Mouse (Mus musculus) frontal cortex, adult 2 months (tissue): ENCODE data around the gene Ipmk. TPM values are rescaled to one million over a fixed set of nuclear protein-coding genes. Genes with fewer than 3 reads are reported as not detected.

Experiments used
- DNase-seq, 2 experiments: peaks; one replicate each; pipeline ENCODE4 v3.0.0; 2022; ENCODE audit warnings: low spot score in 1 of 2; ENCODE audit errors: extremely low spot score in 1 of 2
- polyA plus RNA-seq: library from polyadenylated mRNA; depleted of rRNA; stranded (reverse); fragments of >200 nt; gene quantifications from 2 replicates; pipeline ENCODE4 v1.2.3, GENCODE M21; 2012

Ipmk gene
- polyA plus RNA-seq, 1 experiment, result 18.5 TPM

DNA sequence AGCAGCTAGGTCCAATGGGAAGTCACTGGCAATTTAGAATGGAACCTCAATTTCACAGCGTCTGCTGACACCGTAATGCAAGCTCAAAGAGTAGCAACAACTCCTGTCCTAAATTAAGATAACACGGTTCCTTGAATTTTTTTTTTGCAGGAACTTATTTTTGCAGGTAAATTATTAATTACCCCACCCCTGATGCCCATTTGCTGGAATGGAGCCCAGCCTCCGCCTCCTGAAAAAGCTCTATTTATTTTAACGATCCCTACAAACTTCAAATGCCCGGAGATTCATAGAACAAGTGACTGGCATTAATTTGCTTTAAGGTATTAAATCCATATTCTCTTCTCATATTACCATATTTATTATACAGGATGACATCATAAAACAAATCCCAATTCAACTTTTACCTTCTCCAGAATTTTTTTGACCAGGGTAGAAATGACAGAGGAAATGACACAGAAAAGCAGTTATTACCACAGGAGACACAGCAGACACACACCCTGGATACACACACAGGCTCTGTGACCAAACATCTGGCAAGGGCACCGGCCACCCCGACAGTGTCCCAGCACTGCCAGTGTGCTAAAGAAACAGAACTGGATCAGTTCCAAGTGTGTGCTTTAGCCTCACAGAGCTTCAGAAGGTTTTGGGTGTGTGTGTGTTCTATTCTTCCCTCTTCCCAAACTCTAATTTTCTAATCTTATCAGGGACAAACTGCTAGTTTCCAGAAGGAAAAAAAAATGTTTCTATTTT lies 9.2 kb upstream of the Ipmk start:
- DNase-seq, result no peak

DNA sequence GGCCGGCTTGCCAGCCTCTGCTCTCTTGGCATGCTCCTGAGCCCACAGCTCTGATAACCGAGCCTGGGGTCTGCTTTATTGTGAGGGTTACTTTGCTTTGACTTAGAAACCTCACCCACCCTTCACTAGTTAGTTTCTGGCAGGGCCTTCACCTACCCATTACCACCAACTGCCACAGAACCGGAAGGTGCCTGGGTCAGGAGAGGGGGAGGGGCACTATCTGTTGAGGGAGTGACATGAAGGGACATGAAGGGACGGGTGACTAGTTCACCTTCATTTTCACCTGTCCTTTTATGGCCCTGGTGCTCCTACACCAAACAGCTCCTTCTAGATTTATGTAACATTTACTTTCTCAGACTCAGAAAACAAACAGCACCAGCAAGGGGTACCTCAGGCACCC lies 8.1 kb upstream of the Ipmk start:
- DNase-seq, result no peak

DNA sequence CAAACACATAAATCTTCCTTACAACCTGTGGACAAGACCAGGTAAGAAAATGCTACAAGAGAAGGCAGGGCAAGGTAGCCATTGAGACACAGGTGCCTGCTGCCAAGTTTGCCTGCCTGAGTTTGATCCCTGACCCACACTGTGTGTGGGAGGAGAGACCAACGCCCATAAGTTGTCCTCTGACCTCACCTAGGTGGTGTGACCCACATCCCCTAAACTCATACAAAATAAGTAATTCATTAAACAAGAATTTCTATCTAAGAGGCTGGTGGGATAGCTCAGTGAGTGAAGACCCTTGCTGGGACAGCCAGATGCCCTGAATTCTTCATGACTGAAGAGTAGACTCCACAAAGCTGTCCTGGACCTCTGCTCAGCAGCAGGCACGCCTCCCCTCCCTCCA lies 7.4 kb upstream of the Ipmk start:
- no peak for DNase-seq

DNA sequence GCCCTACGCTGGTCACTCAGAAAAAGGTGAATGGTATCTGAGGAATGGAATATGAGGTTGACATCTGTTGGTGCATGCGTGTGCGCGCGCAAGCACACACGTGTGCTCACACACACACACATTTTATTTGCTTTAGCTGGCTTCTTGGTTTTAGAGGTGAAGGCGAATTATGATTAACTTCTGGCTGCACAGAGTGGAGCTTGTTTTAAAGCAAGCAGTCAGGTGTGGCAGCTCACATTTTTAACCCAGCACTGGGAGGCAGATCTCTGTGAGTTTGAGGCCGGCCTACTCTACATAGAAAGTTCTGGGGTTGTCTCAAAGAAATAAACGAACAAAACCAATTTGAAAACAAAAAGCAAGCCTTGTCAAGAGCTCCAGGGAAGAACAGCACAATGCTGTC lies 6.3 kb upstream of the Ipmk start:
- no peak for DNase-seq

DNA sequence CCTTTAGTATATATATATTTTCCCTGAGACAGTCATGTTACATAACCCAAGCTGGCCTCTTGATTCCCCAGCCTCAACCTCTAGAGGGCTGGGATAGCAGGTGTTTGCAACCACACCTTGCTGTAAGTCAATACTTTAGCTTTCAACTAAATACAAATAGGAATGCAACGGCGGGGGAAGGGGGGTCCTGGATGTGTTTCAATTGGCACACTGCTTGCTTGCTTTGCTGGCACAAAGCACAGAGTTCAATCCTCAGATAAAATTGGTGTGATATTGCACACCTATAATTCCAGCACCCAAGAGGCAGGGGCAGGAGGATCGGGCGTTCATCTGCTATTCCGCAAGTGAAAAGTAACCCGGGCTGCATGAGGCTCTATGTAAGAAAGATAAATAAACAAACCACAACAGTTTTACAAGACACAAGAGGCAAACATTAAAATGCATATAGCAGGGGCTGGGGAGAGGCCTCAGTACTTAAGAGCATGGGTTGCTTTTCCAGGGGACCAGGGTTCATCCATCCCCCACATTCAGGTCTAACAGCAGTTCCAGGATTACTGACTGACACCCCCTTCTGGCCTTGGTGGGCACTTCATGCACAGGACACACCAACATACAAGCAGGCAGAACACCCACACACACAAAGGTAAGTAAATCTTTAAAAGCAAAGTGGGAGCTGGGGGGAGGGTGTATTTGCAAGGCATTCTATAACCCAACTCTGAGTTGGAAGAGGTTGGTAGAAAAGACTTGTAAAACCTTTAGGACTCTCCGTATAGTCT lies 5.3 kb upstream of the Ipmk start:
- no peak for DNase-seq

DNA sequence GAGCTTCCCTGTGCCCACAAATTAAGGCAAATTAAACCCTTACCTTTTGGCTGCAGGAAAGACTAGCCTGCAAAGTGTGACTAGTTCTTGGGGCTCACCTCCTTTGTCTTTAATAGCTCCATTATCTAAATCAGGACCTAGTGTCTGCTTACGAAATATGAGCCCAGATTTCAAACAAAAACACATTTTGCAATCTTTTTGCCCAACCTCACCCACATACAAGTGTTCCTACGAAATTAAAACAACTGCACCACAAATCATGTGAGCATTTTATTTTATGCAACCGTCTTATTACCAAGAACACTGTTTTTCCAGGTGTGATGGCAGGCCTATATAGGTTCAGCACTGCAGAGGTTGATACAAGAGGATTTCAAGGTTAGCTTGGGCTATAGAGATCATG lies 4.4 kb upstream of the Ipmk start:
- DNase-seq, result no peak

DNA sequence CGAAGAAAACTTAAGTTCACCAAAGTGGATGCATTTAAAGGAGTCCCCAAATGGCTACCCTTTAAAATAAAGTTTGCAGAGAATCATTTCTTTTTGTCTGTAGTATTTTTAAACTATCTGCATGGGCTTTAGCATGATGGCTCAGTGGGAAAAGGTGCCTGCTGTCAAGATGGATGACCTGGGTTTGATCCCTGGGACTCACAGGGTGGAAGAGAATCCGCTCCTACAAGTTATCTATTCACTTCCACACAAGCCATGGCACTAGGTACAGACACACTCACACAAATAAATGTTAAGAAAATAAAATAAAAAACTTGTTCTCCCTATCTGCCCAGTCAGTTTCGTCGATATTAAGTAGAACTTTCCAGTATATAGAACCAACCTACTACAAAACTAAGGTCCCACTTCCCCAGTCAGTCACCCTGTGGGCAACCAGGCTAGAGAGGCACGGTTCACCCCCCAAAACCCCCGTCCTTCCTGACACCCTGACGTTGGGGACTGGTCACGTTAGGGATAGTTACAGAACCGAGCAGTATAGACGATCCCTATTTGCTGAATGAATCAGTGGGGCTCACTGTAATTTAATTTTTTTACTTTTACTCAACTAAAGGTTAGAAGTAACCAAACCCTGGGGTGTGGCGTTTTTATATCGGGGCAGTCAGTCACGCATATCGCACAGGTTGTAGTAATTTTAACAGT lies 3.8 kb upstream of the Ipmk start:
- DNase-seq, result no peak

DNA sequence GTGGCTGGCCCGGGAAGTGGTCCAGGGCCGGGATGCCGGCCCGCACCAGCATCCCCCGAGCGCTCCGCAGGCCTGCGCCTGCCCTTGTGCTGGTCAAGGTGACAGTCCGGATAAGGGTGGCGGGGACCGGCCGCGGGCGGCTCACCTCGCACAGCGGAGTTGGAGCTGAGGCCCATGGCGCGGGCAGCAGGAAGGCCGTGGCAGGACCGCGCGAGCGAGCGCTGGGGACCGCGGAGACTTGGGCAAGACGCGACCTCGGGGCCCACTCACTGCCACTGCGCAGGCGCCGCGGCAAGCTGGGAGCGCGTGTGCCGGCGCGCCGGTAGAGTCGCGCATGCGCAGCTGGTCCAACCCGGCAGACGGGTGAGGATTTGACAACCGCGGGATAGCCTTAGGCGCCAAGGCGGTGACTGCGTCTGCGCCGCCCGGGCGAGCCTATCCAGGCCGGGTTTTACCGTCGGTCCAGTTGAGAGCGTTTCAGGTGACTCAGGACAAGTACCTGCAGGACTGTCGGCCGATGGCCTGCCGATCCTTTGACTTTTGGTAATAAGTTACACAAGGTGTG lies 2.9 kb upstream of the Ipmk start, which contains the start of gene Cisd1:
Gene Cisd1, minus strand, starts transcription at position 376 of the 565 bp plus-strand sequence.
- DNase-seq, result peak; percentile 79 to 95

DNA sequence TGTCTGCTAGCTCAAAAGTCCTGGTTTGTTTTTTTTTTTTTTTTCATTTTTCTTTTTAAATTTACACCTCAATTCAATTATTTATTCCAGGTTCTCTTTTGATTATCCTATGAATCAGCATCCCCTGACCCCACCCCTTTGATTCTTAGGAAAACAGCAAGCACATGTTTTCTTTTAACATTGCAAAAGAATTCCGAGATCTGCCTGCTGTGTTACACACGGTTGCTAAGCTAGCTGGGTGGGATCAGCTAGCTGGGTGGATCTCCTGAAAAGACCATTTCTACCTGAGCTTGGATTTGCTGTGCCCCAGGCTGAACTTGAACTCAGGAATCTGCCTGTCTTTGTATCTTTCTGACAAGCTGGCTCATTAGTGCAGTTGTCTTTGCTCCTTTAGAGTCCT lies 1.5 kb upstream of the Ipmk start:
- DNase-seq, result no peak

DNA sequence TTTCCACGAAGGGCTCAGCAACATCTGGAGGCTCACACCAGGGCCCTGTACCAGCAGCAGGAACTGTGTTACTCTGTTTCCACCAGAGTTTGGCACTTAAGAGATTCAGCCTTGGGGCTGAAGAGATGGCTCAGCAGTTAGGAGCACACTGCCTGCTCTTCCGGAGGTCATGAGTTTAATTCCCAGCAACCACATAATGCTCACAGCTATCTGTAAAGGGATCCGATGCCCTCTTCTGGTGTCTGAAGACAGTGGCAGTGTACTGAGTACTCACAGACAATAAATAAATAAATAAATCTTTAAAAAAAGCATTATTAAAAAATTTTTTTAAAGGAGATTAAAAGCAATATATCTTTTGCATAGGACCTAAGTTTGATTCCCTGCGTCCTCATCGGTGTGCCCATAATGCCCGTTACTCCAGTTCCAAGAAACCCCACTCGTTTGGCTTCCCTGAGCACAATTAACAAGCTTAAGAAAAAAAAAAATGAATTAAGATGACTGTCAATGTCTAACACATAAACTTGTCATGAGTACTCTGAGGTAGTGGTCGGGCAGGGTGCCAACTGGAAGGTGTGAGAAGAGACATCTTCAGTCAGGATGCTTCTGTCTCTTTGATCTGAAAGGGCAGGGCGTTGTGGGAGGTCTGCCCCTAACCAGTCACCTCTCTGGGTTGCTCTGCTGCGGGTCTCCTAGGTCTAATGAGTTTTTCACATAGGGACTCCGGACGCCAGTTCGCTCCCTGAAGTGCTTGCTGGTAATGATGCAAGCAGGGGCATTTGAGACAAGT lies 648 bp upstream of the Ipmk start:
- DNase-seq, result no peak

DNA sequence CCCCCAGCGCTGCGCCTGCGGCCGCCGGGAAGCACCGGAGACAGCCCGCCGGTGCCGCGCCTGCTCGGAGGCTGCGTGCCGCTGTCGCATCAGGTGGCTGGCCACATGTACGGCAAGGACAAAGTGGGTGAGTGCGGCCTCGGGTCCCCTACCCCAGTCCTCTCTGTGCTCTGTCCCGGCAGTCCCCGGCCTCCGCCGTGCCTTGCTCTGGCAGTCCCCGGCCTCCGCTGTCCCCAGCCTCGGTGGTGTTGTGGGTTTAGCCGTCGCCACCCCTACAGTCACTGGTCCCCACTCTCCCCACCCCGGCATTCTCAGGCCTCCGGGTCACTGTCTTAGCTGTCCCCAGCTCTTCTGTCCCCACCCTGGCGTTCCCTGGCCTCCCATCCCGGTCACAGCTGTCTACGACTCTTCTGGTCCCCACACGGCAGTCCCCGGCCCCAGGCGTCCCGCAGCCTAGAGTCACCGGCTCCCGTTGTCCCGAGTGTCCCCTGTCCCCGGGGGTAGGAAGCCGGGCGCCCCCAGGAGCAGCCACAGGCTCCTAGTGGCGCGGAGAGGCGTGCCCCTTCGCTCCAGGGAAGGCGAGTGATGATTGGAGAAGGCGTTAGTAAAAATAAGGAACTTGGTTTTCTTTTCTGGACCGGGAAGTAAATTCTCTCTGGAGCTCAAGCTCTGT lies 537 bp downstream of the Ipmk start:
- no peak for DNase-seq

DNA sequence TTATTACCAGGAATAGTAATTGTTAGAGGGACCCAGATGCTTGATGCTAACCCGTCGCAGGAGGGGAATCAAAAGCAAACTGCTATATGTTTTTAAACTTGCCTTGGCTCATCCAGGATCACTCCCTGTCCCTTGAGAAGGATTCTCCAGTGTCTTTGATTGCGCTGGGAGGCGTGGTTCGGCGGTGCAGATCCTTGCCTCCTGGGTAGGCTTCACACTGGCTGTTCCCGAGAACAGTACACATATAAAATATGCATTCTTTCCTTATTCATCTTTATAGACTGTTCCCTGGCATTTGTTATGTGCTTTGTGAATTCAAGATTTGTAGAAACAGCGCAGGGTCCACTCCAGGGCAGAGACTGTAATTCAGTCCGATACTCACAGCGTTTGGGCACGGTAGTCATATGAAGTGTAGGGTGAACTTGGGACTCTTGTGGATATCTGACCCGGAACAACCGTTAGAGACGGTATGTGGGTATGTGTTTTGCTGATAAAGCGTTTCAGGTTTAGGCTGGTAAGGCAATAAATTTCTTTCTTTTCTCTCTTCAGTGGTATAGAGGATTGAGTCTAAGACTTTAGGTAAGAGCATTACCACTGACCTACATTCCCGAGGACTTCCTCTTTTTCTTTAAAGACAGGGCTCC lies 1.2 kb downstream of the Ipmk start:
- no peak for DNase-seq

DNA sequence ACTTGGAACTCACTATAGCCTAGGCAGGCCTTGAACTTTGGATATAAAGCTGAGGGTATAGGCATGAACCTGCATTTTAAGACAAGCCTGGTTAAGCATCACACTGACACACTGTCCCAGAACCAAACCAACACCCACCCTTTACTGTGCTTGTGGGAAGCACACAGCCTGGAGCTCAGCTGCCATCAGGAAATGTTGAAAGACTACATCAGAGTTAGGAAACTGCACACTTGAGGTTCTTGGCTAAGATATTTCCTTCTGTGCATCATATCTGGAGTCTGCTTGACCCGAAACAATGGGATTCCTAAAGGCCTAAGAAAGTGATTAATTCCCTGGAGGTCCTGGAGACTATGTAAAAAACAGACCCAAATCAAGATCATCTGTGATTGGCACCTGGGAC lies 1.7 kb downstream of the Ipmk start:
- no peak for DNase-seq

DNA sequence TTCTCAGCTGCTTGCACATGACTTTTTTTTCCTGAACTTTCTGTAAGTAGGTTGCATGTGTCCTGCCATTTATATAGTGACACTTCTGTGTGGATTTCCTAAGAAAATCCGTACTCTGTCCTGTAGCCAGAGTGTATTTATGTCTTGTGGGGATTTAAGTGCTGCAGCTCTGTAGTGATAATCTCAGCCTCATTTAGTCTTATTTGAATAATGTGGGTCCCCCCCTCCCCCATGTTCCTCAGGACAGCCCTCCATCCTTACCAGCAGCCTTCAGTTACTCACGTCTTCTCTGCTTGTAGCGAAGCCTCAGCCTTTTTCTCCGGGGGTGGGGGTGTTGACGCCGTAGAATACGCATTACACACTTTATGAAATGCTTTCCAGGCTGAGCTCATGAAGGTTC lies 3.7 kb downstream of the Ipmk start:
- DNase-seq, result no peak

DNA sequence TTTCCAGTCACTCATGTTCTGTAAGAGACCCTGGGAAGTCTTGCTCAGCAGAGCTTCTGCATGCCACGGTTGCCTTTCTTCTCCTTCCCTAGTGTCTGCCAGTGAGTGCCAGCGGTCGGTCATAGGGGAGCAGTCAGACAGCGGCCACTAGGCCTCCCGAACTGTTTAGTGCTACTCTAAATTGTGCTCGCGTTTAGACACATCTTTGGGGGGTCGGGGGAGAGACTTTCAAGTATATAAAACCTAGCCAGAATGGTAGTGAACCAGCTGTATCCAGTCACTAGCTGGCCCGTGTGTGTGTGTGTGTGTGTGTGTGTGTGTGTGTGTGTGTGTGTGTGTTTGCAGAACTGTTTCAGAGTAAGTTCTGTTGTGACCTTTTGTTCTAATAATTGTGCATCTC lies 6.3 kb downstream of the Ipmk start:
- DNase-seq, result no peak

DNA sequence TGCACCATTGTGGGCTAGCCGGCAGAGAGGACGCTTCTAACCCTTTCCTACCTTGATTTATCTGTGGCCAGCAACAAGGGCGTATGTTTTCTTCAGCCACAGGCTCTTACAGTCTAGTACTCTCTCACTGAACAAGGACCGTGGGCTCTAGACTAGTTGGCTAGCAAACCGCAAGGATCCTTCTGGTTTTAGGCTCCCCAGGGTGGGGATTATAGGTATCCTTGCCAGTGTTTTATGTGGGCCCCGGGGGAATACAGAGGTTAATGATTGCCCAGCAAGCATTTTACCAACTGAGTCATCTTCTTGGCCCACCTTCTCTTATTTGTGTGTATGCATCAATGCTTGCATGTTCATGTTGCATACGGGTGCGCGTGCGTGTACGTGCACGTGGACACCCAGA lies 7.4 kb downstream of the Ipmk start:
- no peak for DNase-seq

DNA sequence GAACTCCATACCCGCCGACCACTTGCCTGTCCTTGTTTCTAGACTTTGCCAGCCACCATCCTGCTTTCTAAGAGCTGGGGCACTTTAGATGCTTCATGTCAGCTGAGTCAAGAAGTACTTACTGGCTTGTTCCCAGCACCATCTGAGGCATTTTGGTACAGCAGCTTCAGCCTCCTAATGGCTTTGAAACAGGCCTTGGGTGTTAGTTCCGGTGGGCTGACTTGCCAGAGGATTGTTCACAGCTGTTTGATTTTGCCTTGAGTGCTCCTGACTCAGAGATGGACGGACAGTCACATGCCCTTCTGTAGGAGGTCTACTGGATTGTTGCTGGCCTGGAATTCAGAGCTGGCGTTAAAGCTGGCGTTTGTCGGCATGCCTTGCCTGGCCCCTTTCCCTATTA lies 13.5 kb downstream of the Ipmk start:
- no peak for DNase-seq

DNA sequence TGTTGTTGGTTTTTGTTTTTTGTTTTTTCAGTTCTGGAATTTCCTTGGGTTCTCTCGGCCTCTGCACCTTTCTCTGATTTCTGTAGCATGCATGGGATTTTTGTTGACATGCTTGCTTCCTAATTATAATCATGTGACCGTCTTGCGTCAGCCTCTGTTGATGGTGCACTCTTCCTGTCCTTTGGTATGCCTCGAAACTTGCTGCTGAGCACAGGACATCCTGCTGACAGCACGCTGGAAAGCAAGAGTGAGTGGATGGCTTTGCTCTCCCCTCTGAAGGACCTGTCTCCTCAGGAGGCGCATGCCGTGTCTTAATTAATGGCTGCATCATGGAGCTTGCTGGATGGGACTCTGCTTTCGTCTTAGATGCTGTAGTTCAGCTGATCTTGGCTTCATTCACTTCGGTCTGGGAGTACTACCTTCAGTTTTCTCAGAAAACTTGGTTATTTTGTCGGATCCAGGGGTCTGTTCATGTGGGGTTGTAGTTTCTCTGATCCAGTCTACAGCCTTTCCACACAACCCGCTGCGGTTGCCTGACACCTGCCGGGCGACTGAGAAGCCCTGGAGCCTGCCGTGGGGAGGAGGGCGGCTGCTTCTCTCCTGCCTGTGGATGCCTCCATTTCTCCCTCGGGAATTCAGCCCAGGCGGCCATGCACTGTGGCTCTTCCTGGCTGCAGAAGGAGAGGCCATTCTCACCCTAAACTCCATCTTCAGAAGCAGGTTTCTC lies 14.4 kb downstream of the Ipmk start:
- DNase-seq, result no peak

DNA sequence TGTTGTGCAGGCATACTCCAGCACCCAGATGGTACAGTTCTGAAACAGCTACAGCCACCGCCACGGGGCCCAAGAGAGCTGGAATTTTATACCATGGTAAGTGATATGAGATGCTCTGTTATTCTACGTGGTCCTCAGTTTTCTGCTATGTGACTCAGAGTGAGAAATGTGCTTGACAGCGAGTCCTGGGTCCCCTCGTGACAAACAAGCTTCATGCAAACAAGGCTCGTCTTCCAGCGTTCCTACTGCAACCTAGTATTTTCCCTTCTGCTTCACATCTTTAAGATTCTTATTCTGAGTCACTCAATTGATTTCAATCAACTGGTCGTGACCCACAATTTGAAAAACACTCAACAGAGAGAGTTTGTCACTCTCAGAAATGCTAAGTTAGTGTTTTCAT lies 15.9 kb downstream of the Ipmk start:
- DNase-seq, result no peak
